In genomic region chr17:31856519-31857160, GRCm38 (mm10) we compare ENCODE assay signal across 8 mouse cellular contexts. TPM values are rescaled to one million over a fixed set of nuclear protein-coding genes. Genes with fewer than 3 reads are reported as not detected.
A peak's percentile ranks its signal among the peaks of the same experiment; 100 is the strongest.
DNase-seq lines count a peak whose midpoint lies in the region; ATAC-seq and TF ChIP-seq lines count a peak whose summit lies in the region.

No protein-coding gene starts in this region.

- H3K4me2 ChIP-seq in midbrain, postnatal 0 days (ENCODE audit: low read depth, low read length, poor library complexity, severe bottlenecking), result peak overlapping the region; percentile 63

- H3K79me2 ChIP-seq in liver, adult 2 months (ENCODE audit: control insufficient read depth, insufficient read depth, low read length), result peaks cover 15% of the 10 kb centered on the region; the same call in 1 of the 2 replicates

- H3K9ac ChIP-seq in liver, adult 2 months (ENCODE audit: low read depth, low read length), result peak overlapping the region; percentile 42
- peak overlapping the region; percentile 60; the same call in 1 of the 2 replicates for H3K9ac ChIP-seq in midbrain, postnatal 0 days (replicated peaks; ENCODE audit: low read length, poor library complexity, severe bottlenecking)

- H3K27ac ChIP-seq in heart, embryonic 10.5 days, result peak overlapping the region; percentile 98
- peak overlapping the region; percentile 66 for H3K27ac ChIP-seq in liver, adult 2 months (replicated peaks; ENCODE audit: insufficient read depth, low read depth, low read length)
- peak overlapping the region; percentile 67; the same call in 1 of the 2 replicates for H3K27ac ChIP-seq in midbrain, postnatal 0 days (ENCODE audit: low read depth, low read length)

- H3K27me3 ChIP-seq in heart, embryonic 10.5 days (ENCODE audit: insufficient read depth, poor library complexity, severe bottlenecking), result no peaks in the 10 kb centered on the region
- no peaks in the 10 kb centered on the region for H3K27me3 ChIP-seq in liver, adult 2 months (ENCODE audit: control insufficient read depth, insufficient read depth, low read length)
- H3K27me3 ChIP-seq in midbrain, postnatal 0 days (ENCODE audit: insufficient read depth, low read length), result no peaks in the 10 kb centered on the region
- H3K27me3 ChIP-seq in splenic B cell, adult 2 months (ENCODE audit: control insufficient read depth, insufficient read depth, low read length, poor library complexity, severe bottlenecking), result no peaks in the 10 kb centered on the region

- peaks cover 2% of the 10 kb centered on the region; the same call in 1 of the 2 replicates for H3K36me3 ChIP-seq in heart, embryonic 10.5 days
- no peaks in the 10 kb centered on the region for H3K36me3 ChIP-seq in liver, adult 2 months (ENCODE audit: control insufficient read depth, insufficient read depth, low read length)
- no peaks in the 10 kb centered on the region for H3K36me3 ChIP-seq in midbrain, postnatal 0 days (ENCODE audit: insufficient read depth, low read length)
- no peaks in the 10 kb centered on the region; the same call in 1 of the 2 replicates for H3K36me3 ChIP-seq in splenic B cell, adult 2 months (ENCODE audit: control insufficient read depth, insufficient read depth, low read length, poor library complexity, severe bottlenecking)

- TF ChIP-seq POLR2A in liver, adult 2 months (IDR thresholded peaks at IDR 0.05; ENCODE audit: extremely low read depth, insufficient read depth, low read length), result 0 out of 2 replicates have a peak, but pooled peaks have one; percentile 9

- peak; percentile 61 for DNase-seq in urinary bladder, postnatal 25 days (ENCODE audit: low spot score)
- DNase-seq in urinary bladder, adult 2 months (ENCODE audit: low spot score), result no peak
- DNase-seq in heart, embryonic 10.5 days (ENCODE audit: low spot score), result peak; percentile 95
- peak; percentile 90 for DNase-seq in kidney, adult 9 months
- DNase-seq in liver, adult 2 months (ENCODE audit: extremely low read depth, low read depth, low spot score), result peak; percentile 48
- DNase-seq in midbrain, postnatal 0 days (ENCODE audit: low spot score), result peak; percentile 76
- DNase-seq in splenic B cell, adult 2 months (ENCODE audit: low read depth, low spot score), result peak; percentile 51

- peak; percentile 53 for ATAC-seq in erythroblast, adult 5-6 weeks (replicated peaks; ENCODE audit: low FRiP score, poor library complexity, severe bottlenecking)
- ATAC-seq in midbrain, postnatal 0 days (ENCODE audit: low FRiP score), result peak; percentile 2; the same call in 1 of the 2 replicates

- H3K4me3 ChIP-seq in heart, embryonic 10.5 days, result peak overlapping the region; percentile 96
- no peak overlapping the region for H3K4me3 ChIP-seq in liver, adult 2 months (ENCODE audit: insufficient read depth, low read depth, low read length)
- peak overlapping the region; percentile 62; the same call in 1 of the 2 replicates for H3K4me3 ChIP-seq in midbrain, postnatal 0 days (ENCODE audit: low read depth, low read length)

- no peaks in the 10 kb centered on the region for H3K9me3 ChIP-seq in heart, embryonic 10.5 days
- no peaks in the 10 kb centered on the region for H3K9me3 ChIP-seq in midbrain, postnatal 0 days (ENCODE audit: low read length)

- peaks cover 64% of the 10 kb centered on the region for H3K4me1 ChIP-seq in heart, embryonic 10.5 days
- H3K4me1 ChIP-seq in liver, adult 2 months (ENCODE audit: control insufficient read depth, insufficient read depth, low read length), result peaks cover 14% of the 10 kb centered on the region
- peaks cover 3% of the 10 kb centered on the region; the same call in 1 of the 2 replicates for H3K4me1 ChIP-seq in midbrain, postnatal 0 days (ENCODE audit: insufficient read depth, low read length)

- no peak for TF ChIP-seq CTCF in liver, adult 2 months (IDR thresholded peaks at IDR 0.05; ENCODE audit: low read depth, low read length)
- TF ChIP-seq CTCF in midbrain, postnatal 0 days (IDR thresholded peaks at IDR 0.05), result no peak; the same call in 1 of the 2 replicates

- 24% methylated on average over 17 of the region's 17 CpGs for WGBS in heart, embryonic 10.5 days
- 39% methylated on average over 17 of the region's 17 CpGs for whole genome bisulfite sequencing in liver, adult 2 months
- 33% methylated on average over 17 of the region's 17 CpGs for whole genome bisulfite sequencing in midbrain, postnatal 0 days

RNA-seq across cellular contexts. Expression of gene Sik1, which starts 1.0 kb away (rescaled TPM):
- polyA plus RNA-seq in urinary bladder, adult 2 months (2012; rRNA removed), result 32.3 and 34.9 TPM in 2 replicates
- total RNA-seq in erythroblast, adult 5-6 weeks (2015; ENCODE audit: low replicate concordance), result 1.5 and 4.2 TPM in 2 replicates
- total RNA-seq in erythroblast, adult 5-6 weeks (2017; ENCODE audit: low replicate concordance), result 2.8 and 3.5 TPM in 2 replicates
- 20.9 and 22.0 TPM in 2 replicates for polyA plus RNA-seq in heart, embryonic 10.5 days (2016; fragmentation: Nextera tagmentation; extraction: Ambion mirVana)
- 2.7 and 6.6 TPM in 2 replicates for total RNA-seq in liver, adult 2 months (2014; rRNA removed)
- 8.0 and 10.5 TPM in 2 replicates for polyA plus RNA-seq in liver, adult 2 months (2012; rRNA removed)
- 48.5 and 54.2 TPM in 2 replicates for total RNA-seq in midbrain, postnatal 0 days (2014; rRNA removed)
- 17.6 and 22.3 TPM in 2 replicates for polyA plus RNA-seq in midbrain, postnatal 0 days (2015; fragmentation: Nextera tagmentation; extraction: Ambion mirVana)
